Mouse (Mus musculus): Measurements from ENCODE around the gene Nmrk2.

GRCm38 (mm10) chr10:81221402-81222015 lies 19.7 kb upstream of the Nmrk2 start:
- TF ChIP-seq CTCF (IDR thresholded peaks at IDR 0.05; ENCODE audit: borderline replicate concordance, insufficient read depth, low read length): no peak
- TF ChIP-seq POLR2A (IDR thresholded peaks at IDR 0.05; ENCODE audit: low read depth, low read length): no peak

All from embryonic fibroblast, embryonic 13.5 days (primary cell).